Mouse (Mus musculus) midbrain, embryonic 11.5 days (tissue): ENCODE results near the gene Itga11. TPM values are rescaled to one million over a fixed set of nuclear protein-coding genes. Genes with fewer than 3 reads are reported as not detected.

Experiments used
- ATAC-seq: fragments of 200-750 bp; cut with Nextera tagmentation; 2 replicates; pipeline ENCODE4 v1.8.0; 2017; ENCODE audit warnings: moderate TSS enrichment, moderate library complexity; ENCODE audit not compliant: low FRiP score
- DNase-seq: peaks from one replicate; pipeline ENCODE4 v3.0.0; 2015; ENCODE audit warnings: low spot score; ENCODE audit errors: missing footprints
- H3K27ac ChIP-seq: fragments of 300-500 bp; sonication (generic); 2 replicates; pipeline ENCODE4 v1.5.1; 2014; ENCODE audit warnings: low read depth, low read length
- H3K27me3 ChIP-seq: fragments of 300-500 bp; sonication (generic); 2 replicates; pipeline ENCODE4 v1.6.1; 2014; ENCODE audit warnings: mild to moderate bottlenecking, low read length, moderate library complexity, mixed read lengths; ENCODE audit not compliant: control insufficient read depth, insufficient read depth
- H3K36me3 ChIP-seq: fragments of 300-500 bp; sonication (generic); 2 replicates; pipeline ENCODE4 v1.6.1; 2014; ENCODE audit warnings: mild to moderate bottlenecking, low read length, moderate library complexity, mixed read lengths; ENCODE audit not compliant: control insufficient read depth, insufficient read depth
- H3K4me1 ChIP-seq: fragments of 300-500 bp; sonication (generic); 2 replicates; pipeline ENCODE4 v1.6.1; 2014; ENCODE audit warnings: low read length; ENCODE audit not compliant: control insufficient read depth, insufficient read depth
- H3K4me2 ChIP-seq: fragments of 300-500 bp; sonication (generic); 2 replicates; pipeline ENCODE4 v1.6.1; 2014; ENCODE audit warnings: mild to moderate bottlenecking, moderate library complexity
- H3K4me3 ChIP-seq: fragments of 300-500 bp; sonication (generic); 2 replicates; pipeline ENCODE4 v1.5.1; 2014; ENCODE audit warnings: low read depth, low read length
- H3K9ac ChIP-seq: fragments of 300-500 bp; sonication (generic); 2 replicates; pipeline ENCODE4 v1.6.1; 2014; ENCODE audit warnings: low read length
- H3K9me3 ChIP-seq: fragments of 300-500 bp; sonication (generic); 2 replicates; pipeline ENCODE4 v1.6.1; 2016; ENCODE audit warnings: low read length; ENCODE audit not compliant: control insufficient read depth
- WGBS: fragments of 180-500 bp; shearing (Covaris S2); extraction: QIAGEN DNeasy Blood & Tissue Kit; methylation state at CpG from one replicate; pipeline ENCODE4 v1.1.7; 2014; 5-methylcytosine and 5-hydroxymethylcytosine counted together
- polyA plus RNA-seq: library from polyadenylated mRNA; unstranded; fragments of >200 nt; fragmentation: Nextera tagmentation; extraction: Ambion mirVana; gene quantifications from 2 replicates; pipeline ENCODE4 v1.2.1, GENCODE M21; 2014

Itga11 gene
- polyA plus RNA-seq, 1 experiment from 2014 or later, result 2.4 TPM

- ATAC-seq (no peak), DNase-seq (no peak)
- no peak overlapping the region for H3K27ac ChIP-seq
- no peaks in the 10 kb centered on the region for H3K36me3 ChIP-seq
- no peaks in the 10 kb centered on the region for H3K9me3 ChIP-seq
- no peak overlapping the region for H3K9ac ChIP-seq
- no peak overlapping the region for H3K4me3 ChIP-seq
- H3K27me3 ChIP-seq, result no peaks in the 10 kb centered on the region
- peaks cover 3% of the 10 kb centered on the region for H3K4me1 ChIP-seq
- WGBS, result 70% methylated on average over 4 of the region's 4 CpGs
- no peak overlapping the region for H3K4me2 ChIP-seq
Measured at GRCm38 (mm10) chr9:62707267-62707666, 29.6 kb downstream of the Itga11 start.

DNA sequence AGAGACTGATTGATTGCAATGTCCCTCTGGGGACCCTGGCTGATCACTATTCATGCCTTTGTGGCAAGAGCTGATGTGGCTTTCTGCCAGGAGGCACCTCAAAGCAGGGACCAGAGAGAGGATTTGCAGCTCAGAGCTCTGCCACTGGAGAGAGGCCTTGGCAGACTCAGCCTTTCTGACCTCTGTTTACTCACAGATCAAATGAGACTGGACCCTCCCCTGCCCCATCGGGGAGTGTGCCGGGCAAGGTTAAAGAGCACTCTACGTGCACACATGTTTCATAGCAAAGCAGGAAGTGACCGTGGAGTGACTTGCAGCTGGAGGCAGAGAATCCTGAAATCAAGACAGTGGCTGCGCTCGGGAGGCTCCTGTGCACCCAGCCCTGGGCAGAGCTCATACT is 30.2 kb downstream of the Itga11 start:
- Histone ChIP-seq H3K9ac (no peak overlapping the region), H3K4me2 (no peak overlapping the region), H3K27ac (no peak overlapping the region), H3K27me3 (no peaks in the 10 kb centered on the region), H3K4me1 (peaks cover 3% of the 10 kb centered on the region), H3K36me3 (no peaks in the 10 kb centered on the region), H3K4me3 (no peak overlapping the region), H3K9me3 (no peaks in the 10 kb centered on the region)
- DNase-seq (no peak), ATAC-seq (no peak)
- WGBS, result 53% methylated on average over 6 of the region's 6 CpGs

DNA sequence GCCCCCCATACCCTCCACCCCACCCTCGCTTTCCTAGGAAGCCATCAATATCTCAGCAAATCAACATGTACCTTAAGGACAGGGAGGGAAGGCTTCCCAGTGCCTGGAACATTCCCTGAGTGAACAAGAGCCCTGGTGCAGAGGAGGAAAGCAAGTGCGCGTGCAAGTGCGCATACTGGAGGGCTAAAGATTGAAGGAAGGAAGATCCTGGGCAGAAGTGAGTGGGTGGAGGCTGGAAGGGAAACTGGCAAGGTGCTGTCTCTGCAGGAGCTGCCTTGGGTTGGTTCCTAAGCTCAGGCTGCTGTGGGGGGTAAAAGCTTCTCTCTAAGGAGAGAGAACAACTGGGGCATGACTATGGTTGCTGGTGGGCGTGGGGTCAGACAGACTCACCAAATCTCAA is 32.4 kb downstream of the Itga11 start:
- Histone ChIP-seq H3K4me1 (peaks cover 3% of the 10 kb centered on the region), H3K9me3 (no peaks in the 10 kb centered on the region), H3K4me3 (no peak overlapping the region), H3K4me2 (no peak overlapping the region), H3K9ac (no peak overlapping the region), H3K36me3 (no peaks in the 10 kb centered on the region), H3K27me3 (no peaks in the 10 kb centered on the region), H3K27ac (no peak overlapping the region)
- no peak for ATAC-seq
- no peak for DNase-seq
- WGBS, result 87% methylated on average over 5 of the region's 5 CpGs

DNA sequence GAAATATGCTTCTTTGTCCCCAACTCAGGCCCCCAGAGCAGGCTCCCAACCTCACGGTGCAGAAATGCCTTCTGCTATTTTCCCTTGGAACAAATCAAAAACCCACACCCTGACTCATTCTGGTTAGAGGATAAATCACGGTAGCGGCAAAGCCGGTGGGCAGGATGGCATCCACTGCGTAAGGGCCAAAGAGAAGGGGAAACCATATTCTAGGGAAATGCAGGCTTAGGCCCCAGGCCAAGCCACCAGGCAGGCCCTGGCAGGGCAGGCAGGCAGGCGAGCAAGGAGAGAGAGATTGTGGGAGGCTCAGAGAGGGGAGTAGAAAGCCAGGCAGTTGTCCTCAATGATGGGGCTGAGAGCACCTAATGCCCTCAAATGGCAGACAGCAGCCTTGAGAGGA is 34.7 kb downstream of the Itga11 start:
- H3K9ac ChIP-seq, result no peak overlapping the region
- no peak for ATAC-seq
- no peaks in the 10 kb centered on the region for H3K36me3 ChIP-seq

GRCm38 (mm10) chr9:62713040-62713439 is 35.4 kb downstream of the Itga11 start:
- H3K27me3 ChIP-seq, result no peaks in the 10 kb centered on the region
- H3K4me2 ChIP-seq, result no peak overlapping the region
- WGBS, result 79% methylated on average over 8 of the region's 8 CpGs
- no peaks in the 10 kb centered on the region for H3K36me3 ChIP-seq
- H3K9me3 ChIP-seq, result no peaks in the 10 kb centered on the region
- DNase-seq (no peak), ATAC-seq (no peak)
- no peak overlapping the region for H3K27ac ChIP-seq
- H3K4me3 ChIP-seq, result no peak overlapping the region
- H3K4me1 ChIP-seq, result peaks cover 3% of the 10 kb centered on the region
- H3K9ac ChIP-seq, result no peak overlapping the region

More for the DNA sequence above, 34.7 kb downstream of the Itga11 start:
- WGBS, result 86% methylated on average over 6 of the region's 6 CpGs
- Histone ChIP-seq H3K27ac (no peak overlapping the region), H3K4me1 (peaks cover 3% of the 10 kb centered on the region), H3K27me3 (no peaks in the 10 kb centered on the region), H3K4me2 (no peak overlapping the region), H3K9me3 (no peaks in the 10 kb centered on the region), H3K4me3 (no peak overlapping the region)
- no peak for DNase-seq

DNA sequence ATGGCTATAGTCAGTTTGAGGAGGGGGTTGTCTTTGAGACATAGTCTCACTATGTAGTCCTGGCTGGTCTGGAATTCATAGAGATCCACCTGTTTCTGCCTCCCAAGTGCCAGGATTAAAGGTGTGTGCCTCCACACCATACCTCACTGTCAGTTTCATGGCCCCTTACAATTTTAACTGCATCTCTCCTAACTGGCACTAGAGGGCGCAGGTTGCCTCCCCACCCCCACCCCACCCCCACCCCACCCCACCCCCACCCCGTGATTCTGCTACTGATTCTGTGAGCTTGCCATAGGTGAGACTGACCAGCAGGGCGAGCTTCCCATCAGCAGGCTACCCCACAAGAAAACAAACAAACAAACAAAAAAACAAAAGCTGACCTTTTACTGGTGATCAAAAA is 36.7 kb downstream of the Itga11 start:
- ATAC-seq, result no peak
- no peak overlapping the region for H3K4me3 ChIP-seq
- WGBS, result 49% methylated on average over 3 of the region's 3 CpGs
- peaks cover 3% of the 10 kb centered on the region; the same call in 1 of the 2 replicates for H3K4me1 ChIP-seq
- H3K27ac ChIP-seq, result no peak overlapping the region
- DNase-seq, result peak; percentile 39
- H3K36me3 ChIP-seq, result no peaks in the 10 kb centered on the region
- no peaks in the 10 kb centered on the region for H3K27me3 ChIP-seq
- H3K4me2 ChIP-seq, result no peak overlapping the region
- H3K9ac ChIP-seq, result no peak overlapping the region
- no peaks in the 10 kb centered on the region for H3K9me3 ChIP-seq

- no peaks in the 10 kb centered on the region for H3K36me3 ChIP-seq
- no peak overlapping the region for H3K9ac ChIP-seq
- no peaks in the 10 kb centered on the region for H3K9me3 ChIP-seq
- peak; percentile 80 for DNase-seq
- no peak overlapping the region for H3K4me3 ChIP-seq
- H3K4me2 ChIP-seq, result no peak overlapping the region
- no peak overlapping the region for H3K27ac ChIP-seq
- H3K27me3 ChIP-seq, result no peaks in the 10 kb centered on the region; the same call in 1 of the 2 replicates
- peaks cover 3% of the 10 kb centered on the region; the same call in 1 of the 2 replicates for H3K4me1 ChIP-seq
- WGBS, result 50% methylated on average over 8 of the region's 8 CpGs
- no peak for ATAC-seq
Measured at GRCm38 (mm10) chr9:62717982-62718381, 40.4 kb downstream of the Itga11 start.

DNA sequence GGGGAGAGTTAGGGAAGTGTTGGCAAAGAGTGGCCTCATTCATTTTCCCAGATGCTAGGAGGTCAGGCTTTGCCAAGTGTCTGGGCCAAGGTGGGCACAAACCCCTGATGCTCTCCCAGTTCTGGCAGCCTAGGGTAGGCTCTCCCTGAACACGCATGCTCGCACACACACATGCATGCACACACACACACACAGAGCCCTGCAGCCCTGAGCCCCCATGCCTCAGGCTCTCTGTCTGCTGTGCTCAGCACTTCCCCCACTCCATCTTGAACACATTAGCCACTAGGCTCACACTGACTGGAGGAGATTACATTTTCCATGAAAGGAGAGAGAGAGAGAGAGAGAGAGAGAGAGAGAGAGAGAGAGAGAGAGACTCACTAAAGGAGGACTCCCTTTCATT is 44.2 kb downstream of the Itga11 start:
- H3K27ac ChIP-seq, result no peak overlapping the region
- ATAC-seq (no peak), DNase-seq (no peak)
- H3K4me2 ChIP-seq, result no peak overlapping the region
- no peak overlapping the region for H3K4me3 ChIP-seq
- no peaks in the 10 kb centered on the region for H3K9me3 ChIP-seq
- H3K9ac ChIP-seq, result no peak overlapping the region
- H3K27me3 ChIP-seq, result no peaks in the 10 kb centered on the region; the same call in 1 of the 2 replicates
- 93% methylated on average over 2 of the region's 2 CpGs for WGBS
- H3K4me1 ChIP-seq, result peaks cover 3% of the 10 kb centered on the region; the same call in 1 of the 2 replicates
- no peaks in the 10 kb centered on the region for H3K36me3 ChIP-seq

DNA sequence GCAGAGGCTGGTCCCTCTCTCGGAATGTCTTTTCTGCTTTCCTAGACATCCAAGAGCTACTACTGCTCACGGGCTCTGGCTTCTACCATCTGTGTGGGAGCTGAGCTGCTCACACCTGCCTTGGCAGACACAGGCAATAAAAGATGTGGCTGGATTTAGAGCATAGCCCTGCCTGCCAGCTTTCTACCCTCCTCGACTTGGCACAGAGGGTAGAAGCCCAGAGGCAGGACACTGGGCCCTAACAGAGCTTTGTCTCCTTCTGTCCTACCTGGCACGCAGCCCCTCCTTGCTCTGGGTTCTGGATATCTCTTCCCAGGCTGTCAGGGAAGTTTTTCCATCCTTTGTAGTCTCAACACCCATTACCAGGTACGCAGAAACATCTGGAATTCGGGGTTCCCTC is 45.1 kb downstream of the Itga11 start:
- ATAC-seq (no peak), DNase-seq (peak; percentile 77)
- H3K27ac ChIP-seq, result no peak overlapping the region
- peaks cover 3% of the 10 kb centered on the region; the same call in 1 of the 2 replicates for H3K4me1 ChIP-seq
- no peak overlapping the region for H3K4me2 ChIP-seq
- no peaks in the 10 kb centered on the region; the same call in 1 of the 2 replicates for H3K27me3 ChIP-seq
- no peaks in the 10 kb centered on the region for H3K36me3 ChIP-seq
- no peak overlapping the region for H3K4me3 ChIP-seq
- H3K9me3 ChIP-seq, result no peaks in the 10 kb centered on the region
- H3K9ac ChIP-seq, result no peak overlapping the region
- WGBS, result 77% methylated on average over 6 of the region's 6 CpGs
